Mouse (Mus musculus) gastrocnemius, adult 2 months (tissue): ENCODE results near the gene 2310009B15Rik. TPM values are rescaled to one million over a fixed set of nuclear protein-coding genes. Genes with fewer than 3 reads are reported as not detected.

Experiments used
- DNase-seq: peaks from one replicate; pipeline ENCODE4 v3.0.0; 2022
- H3K27ac ChIP-seq: fragments of 200-600 bp; 2 replicates; pipeline ENCODE4 v1.8.1; 2022; ENCODE audit warnings: mild to moderate bottlenecking
- H3K4me3 ChIP-seq: fragments of 200-600 bp; 2 replicates; pipeline ENCODE4 v1.8.1; 2022; ENCODE audit warnings: mild to moderate bottlenecking, moderate library complexity
- CTCF ChIP-seq: fragments of 200-600 bp; IDR thresholded peaks from 2 replicates; pipeline ENCODE4 v1.8.1; 2022; ENCODE audit warnings: antibody characterized with exemption, mild to moderate bottlenecking, moderate library complexity
- intact Hi-C: fragments of 180-260 bp; cut with DNase I; formaldehyde crosslinking; loops from one replicate; pipeline ENCODE4 v1.15.1; 2025
- long read RNA-seq, 2 experiments: library from polyadenylated mRNA; stranded (forward); transcript quantifications; one replicate each; pipeline ENCODE4 v2.0.0; 2021
- total RNA-seq, 2 experiments: library from RNA; stranded (reverse); gene quantifications; 2 replicates each; pipeline ENCODE4 v1.2.3; 2021

Gene 2310009B15Rik
- total RNA-seq: 10 to 100 TPM; 14.6 to 15.6 TPM
- long read RNA-seq, experiment 1, partial matches to known transcripts: 0 of 6 reads
- long read RNA-seq, experiment 1, other reads (novel, unspliced or antisense): 3 of 6 reads
- long read RNA-seq, experiment 2, transcript 2310009B15Rik-201 (3 exons, 565 nt): major isoform, 5 of 13 reads
- long read RNA-seq, experiment 2, partial matches to known transcripts: 0 of 13 reads
- long read RNA-seq, experiment 2, other reads (novel, unspliced or antisense): 5 of 13 reads

- intact Hi-C loops: loop anchor here (5.0 kb wide), 1 partner anchor 106 kb away; the partner anchor contains the start of gene Dennd1b
- peak; percentile 90 for DNase-seq
- H3K27ac ChIP-seq: peak within 1 kb of the TSS; percentile 87
Measured at GRCm38 (mm10) chr1:138856101-138856950, at the start of gene 2310009B15Rik. Gene 2310009B15Rik, minus strand, starts transcription at chr1:138856852.

GRCm38 (mm10) chr1:138906256-138906655 lies 49.6 kb upstream of the 2310009B15Rik start:
- TF ChIP-seq CTCF: no peak
- H3K4me3 ChIP-seq: no peak overlapping the region
- no peak overlapping the region for H3K27ac ChIP-seq
- no peak for DNase-seq
- intact Hi-C loops: no loop called here

More at GRCm38 (mm10) chr1:138856101-138856950, at the start of gene 2310009B15Rik:
- H3K4me3 ChIP-seq: peak within 1 kb of the TSS; percentile 72

GRCm38 (mm10) chr1:138905092-138905765 lies 48.6 kb upstream of the 2310009B15Rik start:
- intact Hi-C loops: no loop called here
- no peak overlapping the region for H3K4me3 ChIP-seq
- no peak for DNase-seq
- no peak for TF ChIP-seq CTCF
- H3K27ac ChIP-seq: no peak overlapping the region

- no peak for TF ChIP-seq CTCF
- Histone ChIP-seq H3K4me3 (no peak overlapping the region), H3K27ac (no peak overlapping the region)
- no peak for DNase-seq
- intact Hi-C loops: no loop called here
Measured at GRCm38 (mm10) chr1:138903894-138904293, 47.2 kb upstream of the 2310009B15Rik start.

GRCm38 (mm10) chr1:138901431-138902117 lies 44.9 kb upstream of the 2310009B15Rik start:
- TF ChIP-seq CTCF: no peak
- Histone ChIP-seq H3K27ac (no peak overlapping the region), H3K4me3 (no peak overlapping the region)
- no peak for DNase-seq
- intact Hi-C loops: no loop called here

GRCm38 (mm10) chr1:138896088-138896487 lies 39.4 kb upstream of the 2310009B15Rik start:
- intact Hi-C loops: no loop called here
- no peak for DNase-seq
- peak; percentile 50 for TF ChIP-seq CTCF
- H3K4me3 ChIP-seq: no peak overlapping the region
- no peak overlapping the region for H3K27ac ChIP-seq

GRCm38 (mm10) chr1:138877470-138878254 lies 21.0 kb upstream of the 2310009B15Rik start:
- Histone ChIP-seq H3K27ac (no peak overlapping the region), H3K4me3 (no peak overlapping the region)
- TF ChIP-seq CTCF: no peak
- DNase-seq: no peak
- intact Hi-C loops: no loop called here

GRCm38 (mm10) chr1:138876371-138877045 lies 19.9 kb upstream of the 2310009B15Rik start:
- DNase-seq: no peak
- Histone ChIP-seq H3K27ac (no peak overlapping the region), H3K4me3 (peak overlapping the region; percentile 9)
- intact Hi-C loops: no loop called here
- TF ChIP-seq CTCF: no peak

GRCm38 (mm10) chr1:138850823-138851222 lies 5.8 kb downstream of the 2310009B15Rik start:
- Histone ChIP-seq H3K27ac (no peak overlapping the region), H3K4me3 (no peak overlapping the region)
- no peak for TF ChIP-seq CTCF
- intact Hi-C loops: loop anchor here (5.0 kb wide), 1 partner anchor 231 kb away; no protein-coding TSS in a partner anchor
- no peak for DNase-seq

- no peak overlapping the region for H3K27ac ChIP-seq
- H3K4me3 ChIP-seq: no peak overlapping the region
- no peak for TF ChIP-seq CTCF
- intact Hi-C loops: loop anchor here (5.0 kb wide), 1 partner anchor 232 kb away; no protein-coding TSS in a partner anchor
- DNase-seq: no peak
Measured at GRCm38 (mm10) chr1:138850161-138850539, 6.5 kb downstream of the 2310009B15Rik start.
